Mouse (Mus musculus) skeletal muscle tissue, adult 2 months (tissue): Measurements from ENCODE around the gene Otog.

ENCODE experiments used
- DNase-seq: peaks from one replicate; pipeline ENCODE4 v3.0.0-alpha.2; 2012; ENCODE audit warnings: low read depth, low spot score

Gene Otog

GRCm38 (mm10) chr7:46353875-46354274, 113.1 kb downstream of the Otog start:
- DNase-seq, result no peak
